Mouse (Mus musculus) kidney, postnatal 10 days (tissue): ENCODE measurements around the gene Mecom.
"Not testable (repeated sequence)": the region's sequence is repeated elsewhere in the genome, so short reads cannot be mapped to it uniquely, and the experiment has no call there.

ENCODE experiments used
- DNase-seq: peaks from one replicate; pipeline ENCODE4 v3.0.0; 2021; ENCODE audit warnings: mixed read lengths

The Mecom gene

GRCm38 (mm10) chr3:30547908-30548307, at the start of gene Mecom:
Gene Mecom, minus strand, starts transcription at chr3:30548008.
- no peak for DNase-seq

DNA sequence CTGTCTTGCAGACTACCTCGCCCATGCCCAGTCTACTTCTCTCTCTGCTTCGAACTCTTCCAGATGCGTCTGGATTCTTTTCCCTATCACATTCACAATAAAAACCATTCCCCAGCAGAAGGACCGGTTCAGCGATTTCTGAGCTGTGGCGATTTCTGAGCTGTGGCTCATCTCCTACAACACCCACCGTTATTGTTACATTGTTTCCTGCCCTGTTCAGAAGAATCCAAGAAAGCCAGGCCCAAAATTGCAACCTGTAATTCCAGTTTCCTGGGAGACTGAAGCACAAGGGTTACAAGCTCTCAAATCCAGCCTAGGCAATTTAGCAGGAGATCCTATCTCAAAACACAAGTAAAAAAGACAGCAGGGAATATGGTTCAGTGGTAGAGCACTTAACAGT, 49.5 kb upstream of the Mecom start:
- no peak for DNase-seq

DNA sequence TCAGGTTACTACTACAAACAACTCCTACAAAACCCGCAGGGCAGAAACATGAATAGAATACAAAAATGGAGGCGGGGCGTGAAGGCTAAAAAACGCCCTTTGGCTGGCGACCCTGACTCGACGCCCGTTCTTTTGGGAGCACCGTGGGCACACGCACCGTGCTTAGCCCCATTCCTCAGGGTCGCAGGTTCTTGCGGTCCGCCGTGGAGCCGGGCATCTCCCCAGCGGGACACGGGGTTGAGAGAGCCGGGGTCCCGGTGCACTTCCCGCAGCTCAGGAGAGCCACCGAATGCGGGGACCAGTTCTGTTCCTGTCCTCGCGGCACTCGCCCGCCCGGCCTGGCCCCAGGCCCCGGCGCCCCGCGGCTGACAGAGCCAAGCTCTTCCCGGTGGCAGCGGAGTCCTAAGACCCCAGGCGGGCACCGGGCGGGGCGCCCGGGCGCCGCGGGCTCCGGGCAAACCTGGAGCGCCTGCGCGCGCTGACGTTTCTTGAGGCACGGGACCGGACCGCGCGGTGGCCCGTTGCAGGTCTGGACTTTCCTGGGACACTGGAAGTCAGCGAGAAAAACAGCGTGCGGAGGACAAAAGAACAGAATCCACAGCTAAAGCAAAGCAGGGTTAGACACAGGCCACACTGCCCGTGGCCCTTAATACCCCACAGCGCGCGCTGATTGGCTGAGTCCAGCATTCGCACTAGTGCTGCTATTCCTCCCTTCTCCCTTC, 47.5 kb upstream of the Mecom start:
- peak; percentile 67 for DNase-seq

DNA sequence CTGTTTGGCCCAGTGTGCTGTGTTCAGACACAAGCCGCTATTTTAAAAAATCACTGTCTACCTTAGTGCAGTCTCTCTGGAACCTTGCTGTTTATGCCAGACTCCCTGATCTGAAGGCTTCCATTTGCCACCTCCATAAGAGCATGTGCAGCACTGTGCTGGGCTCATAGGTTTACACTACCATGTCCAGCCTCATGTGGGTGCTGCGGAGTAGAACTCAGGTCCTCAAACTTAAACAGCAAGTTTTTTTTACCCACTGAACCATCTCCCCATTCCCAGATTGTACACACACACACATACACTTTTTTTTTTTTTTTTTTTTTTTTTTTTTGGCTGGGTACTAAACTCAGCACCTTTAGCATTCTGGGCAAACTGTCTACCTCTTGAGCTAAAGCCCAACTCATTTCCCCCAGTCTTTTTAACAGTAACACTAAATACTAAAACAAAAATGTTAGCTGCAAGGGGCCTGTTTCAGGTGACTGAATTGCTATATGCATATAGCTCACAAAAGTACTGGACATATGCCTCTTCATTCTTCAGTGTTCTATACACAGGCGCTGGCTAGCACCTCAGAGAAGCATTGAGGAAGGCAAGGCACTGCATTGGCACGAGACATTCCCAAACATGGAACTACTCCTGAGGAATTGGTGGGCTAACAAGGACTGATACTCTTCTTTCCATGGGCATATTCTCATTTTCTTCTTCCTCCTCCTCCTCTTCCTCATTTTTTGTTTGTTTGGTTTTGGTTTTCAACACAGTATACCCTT, 46.1 kb upstream of the Mecom start:
- peak; percentile 24 for DNase-seq

- DNase-seq: peak; percentile 44
Observed at GRCm38 (mm10) chr3:30592418-30592853, 44.6 kb upstream of the Mecom start.

DNA sequence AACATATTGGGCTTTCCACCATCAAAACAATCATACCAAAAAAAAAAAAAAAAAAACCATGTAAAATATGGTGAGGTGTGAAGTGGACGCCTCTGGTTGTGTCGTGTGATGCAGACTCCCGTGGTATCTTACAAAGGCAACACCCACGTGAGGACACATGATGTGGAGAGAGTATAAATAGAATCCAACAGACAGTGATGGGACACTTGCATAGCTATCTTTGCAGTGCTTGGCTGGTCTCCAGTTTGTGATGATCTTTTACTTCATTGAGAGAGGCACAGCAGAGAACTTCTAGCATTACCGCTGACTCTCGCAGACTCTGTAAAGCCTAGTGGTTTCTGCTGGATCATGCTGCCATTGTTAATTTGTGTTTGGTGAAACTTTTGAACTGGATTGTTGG, 41.1 kb upstream of the Mecom start:
- no peak for DNase-seq

DNA sequence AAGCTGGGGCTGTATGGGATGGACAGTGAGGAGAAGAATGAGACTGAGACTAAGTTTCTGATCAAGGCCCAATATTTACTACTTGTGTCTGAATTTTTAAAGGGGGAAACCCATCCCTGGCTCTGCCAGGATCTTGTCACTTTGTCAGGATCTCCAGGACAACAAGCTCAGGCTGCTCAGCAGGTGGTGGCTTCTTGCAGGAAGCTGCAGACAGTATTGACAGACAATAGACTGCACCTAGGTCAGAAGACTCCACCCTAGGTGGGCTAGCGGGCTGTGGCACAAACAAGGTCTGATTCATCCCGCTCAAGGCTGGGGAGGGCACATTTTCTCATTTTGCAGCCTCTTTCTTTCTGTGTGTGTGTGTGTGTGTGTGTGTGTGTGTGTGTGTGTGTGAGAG, 25.7 kb upstream of the Mecom start:
- DNase-seq: no peak

- DNase-seq: not testable (repeated sequence)
Observed at GRCm38 (mm10) chr3:30566333-30566732, 18.5 kb upstream of the Mecom start.

GRCm38 (mm10) chr3:30560677-30561314, 13.0 kb upstream of the Mecom start:
- no peak for DNase-seq

DNA sequence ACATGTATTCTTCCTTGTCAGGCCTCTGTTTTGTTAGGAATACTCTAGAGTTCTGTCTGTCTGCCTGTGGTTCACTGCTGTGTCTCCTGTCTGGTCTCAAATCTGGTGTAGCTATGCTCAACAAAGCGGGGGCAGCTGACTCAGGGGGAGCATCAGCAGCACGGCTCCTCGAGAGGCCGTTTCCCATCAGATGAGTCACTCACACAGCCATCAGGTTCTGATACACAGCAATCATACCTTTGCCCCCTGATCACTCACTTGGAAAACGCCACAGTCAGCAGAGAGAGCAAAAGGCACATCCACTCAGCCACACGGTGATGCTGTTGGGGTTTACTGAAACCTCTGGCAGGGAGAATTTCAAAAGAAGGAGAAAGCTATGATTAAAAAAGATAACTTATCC, 5.9 kb upstream of the Mecom start:
- DNase-seq: peak; percentile 17

- DNase-seq: peak; percentile 8
Observed at GRCm38 (mm10) chr3:30550218-30550617, 2.4 kb upstream of the Mecom start.

GRCm38 (mm10) chr3:30548928-30549327, 1.1 kb upstream of the Mecom start:
- no peak for DNase-seq

- peak; percentile 70 for DNase-seq
Observed at GRCm38 (mm10) chr3:30546831-30547369, 908 bp downstream of the Mecom start.

DNA sequence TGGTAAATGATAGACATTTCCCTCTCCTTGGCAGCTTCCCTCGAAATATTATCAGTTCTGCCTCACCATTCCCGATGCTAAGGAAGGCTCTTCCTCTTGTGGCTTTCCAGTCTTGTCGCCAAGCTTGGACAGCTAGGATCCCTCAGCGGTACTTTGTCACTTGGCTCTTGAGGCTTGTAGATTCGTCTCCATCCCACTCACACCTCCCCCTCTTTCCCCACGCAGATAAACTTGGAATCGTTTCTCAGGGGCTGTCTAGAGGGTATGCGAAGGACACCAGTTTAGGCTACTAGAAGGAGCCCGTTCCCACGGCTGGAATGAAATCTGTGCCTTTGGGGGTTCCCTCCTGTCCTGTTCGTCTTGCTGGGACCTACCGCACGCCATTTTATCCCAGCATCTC, 1.4 kb downstream of the Mecom start:
- DNase-seq: peak; percentile 21

- no peak for DNase-seq
Observed at GRCm38 (mm10) chr3:30545246-30545645, 2.6 kb downstream of the Mecom start.

- no peak for DNase-seq
Observed at GRCm38 (mm10) chr3:30544305-30544704, 3.5 kb downstream of the Mecom start.

- no peak for DNase-seq
Observed at GRCm38 (mm10) chr3:30535821-30536220, 12.0 kb downstream of the Mecom start.

GRCm38 (mm10) chr3:30520751-30521150, 27.1 kb downstream of the Mecom start:
- DNase-seq: not testable (repeated sequence)

- no peak for DNase-seq
Observed at GRCm38 (mm10) chr3:30519425-30519824, 28.4 kb downstream of the Mecom start.

DNA sequence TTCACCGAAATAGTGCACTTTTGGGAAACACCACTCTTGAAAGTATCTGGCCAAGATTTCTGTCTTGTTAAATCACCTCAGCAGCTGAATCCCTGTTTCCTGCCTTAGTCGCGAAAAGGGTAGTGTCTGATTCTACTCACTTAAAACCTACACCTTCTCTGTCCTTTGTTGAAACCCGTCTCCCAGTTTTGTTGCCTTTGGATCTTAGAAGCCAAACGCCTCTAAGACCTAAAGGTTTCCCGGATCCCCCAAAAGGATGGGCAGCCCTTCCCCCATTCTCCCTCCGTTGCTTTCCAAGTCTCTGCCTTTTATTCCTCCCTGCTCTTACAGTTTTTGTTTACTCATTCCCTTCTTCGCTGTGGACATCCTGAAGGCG, 32.0 kb downstream of the Mecom start:
- no peak for DNase-seq

DNA sequence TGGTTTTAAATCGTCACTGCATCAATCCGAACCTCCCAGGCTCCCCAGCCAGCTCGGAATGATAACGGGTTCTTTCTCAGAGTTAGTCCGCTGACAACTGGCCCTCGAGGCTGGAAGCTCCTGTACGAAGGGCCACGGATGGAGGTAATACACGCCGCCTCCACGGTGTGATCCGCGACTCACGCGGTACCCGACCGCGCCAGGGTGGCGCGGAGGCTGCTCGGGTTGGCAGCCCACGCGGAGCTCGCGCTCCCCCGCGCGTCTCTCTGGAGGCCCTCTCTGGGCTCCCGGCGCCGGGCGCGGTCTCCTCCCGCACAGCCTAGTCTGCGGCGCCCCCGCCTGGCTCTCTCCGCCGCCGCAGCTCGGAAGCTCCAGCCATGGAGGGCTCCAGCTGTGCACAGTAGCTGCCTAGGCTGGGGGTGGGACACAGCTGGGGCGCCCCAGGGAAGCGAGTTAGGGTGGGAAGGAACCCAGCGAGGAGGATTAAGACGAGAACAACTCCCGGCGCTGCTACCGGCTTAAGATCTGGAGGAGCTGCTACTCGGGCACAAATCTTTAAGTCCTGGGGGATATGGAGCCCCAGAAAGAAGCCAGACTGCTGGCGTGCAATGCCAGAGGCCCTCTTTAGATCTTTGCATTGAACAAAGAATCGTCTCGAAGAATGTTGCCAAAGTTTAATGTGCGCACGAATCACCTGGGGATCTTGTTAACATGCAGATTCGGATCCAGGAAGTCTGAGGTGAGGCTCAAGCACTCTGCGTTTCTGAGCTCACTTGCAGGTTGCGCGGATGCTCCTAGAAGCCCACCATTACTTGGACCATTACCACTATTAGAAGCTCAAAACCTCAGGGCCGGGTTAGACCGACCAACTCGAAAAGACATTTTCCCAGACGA, 32.7 kb downstream of the Mecom start:
- DNase-seq: peak; percentile 89

- DNase-seq: peak; percentile 59
Observed at GRCm38 (mm10) chr3:30514051-30514754, 33.6 kb downstream of the Mecom start.
